Mouse (Mus musculus) bone marrow macrophage, adult 2 months (primary cell): ENCODE data around the gene Ppp1r1c. TPM values are rescaled to one million over a fixed set of nuclear protein-coding genes. Genes with fewer than 3 reads are reported as not detected.
"Not testable (repeated sequence)": the region's sequence is repeated elsewhere in the genome, so short reads cannot be mapped to it uniquely, and the experiment has no call there.

Experiments used
- H3K27ac ChIP-seq: 2 replicates; pipeline ENCODE4 v1.5.1; 2012; ENCODE audit warnings: low read depth, low read length; ENCODE audit not compliant: insufficient read depth
- H3K4me1 ChIP-seq: 2 replicates; pipeline ENCODE4 v1.6.1; 2012; ENCODE audit warnings: low read length; ENCODE audit not compliant: control insufficient read depth, insufficient read depth
- H3K4me3 ChIP-seq: 2 replicates; pipeline ENCODE4 v1.5.1; 2012; ENCODE audit warnings: mild to moderate bottlenecking, low read length, moderate library complexity; ENCODE audit not compliant: insufficient read depth
- CTCF ChIP-seq: IDR thresholded peaks from 2 replicates; pipeline ENCODE4 v1.5.1; 2012; ENCODE audit warnings: low read depth, mild to moderate bottlenecking, low read length, moderate library complexity
- POLR2A ChIP-seq: IDR thresholded peaks from 2 replicates; pipeline ENCODE4 v1.6.1; 2012; ENCODE audit warnings: mild to moderate bottlenecking, low read depth, low read length, borderline replicate concordance
- polyA plus RNA-seq: library from polyadenylated mRNA; stranded (reverse); fragments of >200 nt; gene quantifications from 2 replicates; pipeline ENCODE4 v1.2.4, GENCODE M21; 2012; ENCODE audit not compliant: missing spikeins, insufficient read depth, insufficient read length

Ppp1r1c gene
- polyA plus RNA-seq, 1 experiment = not detected

GRCm38 (mm10) chr2:79839090-79839489 lies 131.5 kb downstream of the Ppp1r1c start:
- no peak for TF ChIP-seq POLR2A
- TF ChIP-seq CTCF = no peak
- Histone ChIP-seq H3K27ac (no peak overlapping the region), H3K4me1 (no peaks in the 10 kb centered on the region), H3K4me3 (no peak overlapping the region)

GRCm38 (mm10) chr2:79839513-79839912 lies 131.9 kb downstream of the Ppp1r1c start:
- TF ChIP-seq CTCF (no peak), POLR2A (no peak)
- no peak overlapping the region for H3K27ac ChIP-seq
- H3K4me1 ChIP-seq = no peaks in the 10 kb centered on the region

GRCm38 (mm10) chr2:79847396-79847795 lies 139.8 kb downstream of the Ppp1r1c start:
- not testable (repeated sequence) for H3K27ac ChIP-seq, H3K4me3 ChIP-seq, H3K4me1 ChIP-seq

More at GRCm38 (mm10) chr2:79839513-79839912, 131.9 kb downstream of the Ppp1r1c start:
- no peak overlapping the region for H3K4me3 ChIP-seq

- TF ChIP-seq CTCF (no peak), POLR2A (no peak)
- Histone ChIP-seq H3K27ac (no peak overlapping the region), H3K4me3 (no peak overlapping the region), H3K4me1 (no peaks in the 10 kb centered on the region; the same call in 1 of the 2 replicates)
These were observed 149.3 kb downstream of the Ppp1r1c start for GRCm38 (mm10) chr2:79856874-79857273.

- TF ChIP-seq POLR2A (no peak), CTCF (no peak)
- Histone ChIP-seq H3K4me1 (no peaks in the 10 kb centered on the region), H3K4me3 (no peak overlapping the region), H3K27ac (no peak overlapping the region)
These were observed 157.9 kb downstream of the Ppp1r1c start for GRCm38 (mm10) chr2:79865275-79865999.

Other genes with a start within 250 kb of the Ppp1r1c start
- gene Itprid2, start 72.4 kb upstream of the Ppp1r1c start, polyA plus RNA-seq = 55.1 and 60.1 TPM in 2 replicates